Mouse (Mus musculus): ENCODE results near the gene Camsap2. TPM values are rescaled to one million over a fixed set of nuclear protein-coding genes. Genes with fewer than 3 reads are reported as not detected.

Gene Camsap2
- polyA plus RNA-seq (2012; rRNA removed): 9.8 and 10.6 TPM in 2 replicates

GRCm38 (mm10) chr1:136345454-136346372, at the start of gene Camsap2:
Camsap2 (minus strand) TSS chr1:136346104.

GRCm38 (mm10) chr1:136260635-136261238, 85.2 kb downstream of the Camsap2 start, which contains the start of gene Gpr25:
Gpr25 (minus strand) TSS chr1:136260873.

GRCm38 (mm10) chr1:136233892-136234594, 111.9 kb downstream of the Camsap2 start, which contains the start of gene Inava:
Inava (minus strand) TSS chr1:136234264.

Other genes starting within 250 kb of the Camsap2 start
- 1.5 and 1.8 TPM in 2 replicates for gene Kif21b, start 214.7 kb downstream of the Camsap2 start, polyA plus RNA-seq (2012; rRNA removed)
- gene Mroh3, start 133.3 kb downstream of the Camsap2 start, polyA plus RNA-seq (2012; rRNA removed): 0.02 TPM in 1 of 2 replicates, not detected in the other
- gene Inava, start 111.8 kb downstream of the Camsap2 start, polyA plus RNA-seq (2012; rRNA removed): 0.15 and 0.17 TPM in 2 replicates
- gene Gpr25, start 85.2 kb downstream of the Camsap2 start, polyA plus RNA-seq (2012; rRNA removed): 0.03 TPM in 1 of 2 replicates, not detected in the other
- 4.0 TPM in 2 replicates for gene Ddx59, start 69.2 kb upstream of the Camsap2 start, polyA plus RNA-seq (2012; rRNA removed)
- gene Kif14, start 120.2 kb upstream of the Camsap2 start, polyA plus RNA-seq (2012; rRNA removed): 5.2 and 5.7 TPM in 2 replicates